Mouse (Mus musculus): Measurements from ENCODE around the gene Sumf1. TPM values are rescaled to one million over a fixed set of nuclear protein-coding genes. Genes with fewer than 3 reads are reported as not detected.

Sumf1 gene
- polyA plus RNA-seq, 1 experiment from 2014 or later = 28.4 TPM

- DNase-seq (no peak), ATAC-seq (ENCODE audit: insufficient read depth) (no peak)
- H3K36me3 ChIP-seq (ENCODE audit: insufficient read depth) = no peaks in the 10 kb centered on the region
- H3K27me3 ChIP-seq (ENCODE audit: insufficient read depth, low read length) = no peaks in the 10 kb centered on the region
- WGBS = 84% methylated on average over 6 of the region's 6 CpGs
- TF ChIP-seq CTCF (IDR thresholded peaks at IDR 0.05; ENCODE audit: low read depth) = no peak
- no peaks in the 10 kb centered on the region for H3K9me3 ChIP-seq (ENCODE audit: low read depth, low read length)
- no peak overlapping the region for H3K27ac ChIP-seq (ENCODE audit: low read depth)
- H3K4me1 ChIP-seq (ENCODE audit: insufficient read depth) = no peaks in the 10 kb centered on the region
- no peak overlapping the region for H3K9ac ChIP-seq
- H3K4me2 ChIP-seq = no peak overlapping the region
- no peak overlapping the region for H3K4me3 ChIP-seq (ENCODE audit: low read depth, low read length)
These were observed 42.1 kb upstream of the Sumf1 start for GRCm38 (mm10) chr6:108227461-108227860.

DNA sequence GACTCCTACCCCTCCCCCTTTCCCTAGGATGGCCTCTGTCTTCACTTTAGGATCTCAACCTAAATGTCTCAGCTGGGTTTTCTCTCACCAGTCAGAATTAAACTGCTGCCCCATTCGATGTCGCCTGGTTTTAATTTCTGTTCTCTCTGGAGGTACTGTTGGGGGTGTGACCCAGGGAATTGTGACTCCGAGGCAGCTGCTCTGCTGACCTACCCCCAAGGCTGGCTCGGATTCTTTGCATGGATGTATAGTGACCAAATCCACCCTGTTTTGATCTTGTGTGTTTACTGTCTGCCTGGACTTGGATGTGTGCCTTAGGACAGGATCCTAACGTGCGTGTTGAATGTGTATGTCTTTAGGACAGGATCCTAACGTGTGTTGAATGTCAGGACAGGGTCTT is 40.8 kb upstream of the Sumf1 start:
- no peaks in the 10 kb centered on the region for H3K27me3 ChIP-seq (ENCODE audit: insufficient read depth, low read length)
- 50% methylated on average over 7 of the region's 7 CpGs for WGBS
- no peak overlapping the region for H3K9ac ChIP-seq
- H3K36me3 ChIP-seq (ENCODE audit: insufficient read depth) = no peaks in the 10 kb centered on the region
- H3K9me3 ChIP-seq (ENCODE audit: low read depth, low read length) = no peaks in the 10 kb centered on the region
- H3K4me1 ChIP-seq (ENCODE audit: insufficient read depth) = no peaks in the 10 kb centered on the region
- no peak overlapping the region for H3K4me2 ChIP-seq
- no peak overlapping the region for H3K27ac ChIP-seq (ENCODE audit: low read depth)
- no peak for TF ChIP-seq CTCF (IDR thresholded peaks at IDR 0.05; ENCODE audit: low read depth)
- H3K4me3 ChIP-seq (ENCODE audit: low read depth, low read length) = no peak overlapping the region
- ATAC-seq (ENCODE audit: insufficient read depth) (no peak), DNase-seq (no peak)

GRCm38 (mm10) chr6:108225027-108225426 is 39.6 kb upstream of the Sumf1 start:
- no peaks in the 10 kb centered on the region for H3K27me3 ChIP-seq (ENCODE audit: insufficient read depth, low read length)
- H3K9me3 ChIP-seq (ENCODE audit: low read depth, low read length) = no peaks in the 10 kb centered on the region
- H3K27ac ChIP-seq (ENCODE audit: low read depth) = no peak overlapping the region
- ATAC-seq (ENCODE audit: insufficient read depth) (no peak), DNase-seq (no peak)
- H3K4me3 ChIP-seq (ENCODE audit: low read depth, low read length) = no peak overlapping the region
- H3K4me2 ChIP-seq = no peak overlapping the region
- WGBS = 78% methylated on average over 2 of the region's 2 CpGs
- no peaks in the 10 kb centered on the region for H3K4me1 ChIP-seq (ENCODE audit: insufficient read depth)
- H3K36me3 ChIP-seq (ENCODE audit: insufficient read depth) = no peaks in the 10 kb centered on the region
- no peak overlapping the region for H3K9ac ChIP-seq
- no peak for TF ChIP-seq CTCF (IDR thresholded peaks at IDR 0.05; ENCODE audit: low read depth)

- Histone ChIP-seq H3K4me2 (no peak overlapping the region), H3K27ac (ENCODE audit: low read depth) (no peak overlapping the region), H3K36me3 (ENCODE audit: insufficient read depth) (no peaks in the 10 kb centered on the region), H3K4me1 (ENCODE audit: insufficient read depth) (no peaks in the 10 kb centered on the region), H3K9ac (no peak overlapping the region), H3K4me3 (ENCODE audit: low read depth, low read length) (no peak overlapping the region), H3K9me3 (ENCODE audit: low read depth, low read length) (no peaks in the 10 kb centered on the region), H3K27me3 (ENCODE audit: insufficient read depth, low read length) (no peaks in the 10 kb centered on the region)
- WGBS = 92% methylated on average over 4 of the region's 4 CpGs
- no peak for TF ChIP-seq CTCF (IDR thresholded peaks at IDR 0.05; ENCODE audit: low read depth)
- DNase-seq (no peak), ATAC-seq (ENCODE audit: insufficient read depth) (no peak)
These were observed 39.0 kb upstream of the Sumf1 start for GRCm38 (mm10) chr6:108224361-108224760.

DNA sequence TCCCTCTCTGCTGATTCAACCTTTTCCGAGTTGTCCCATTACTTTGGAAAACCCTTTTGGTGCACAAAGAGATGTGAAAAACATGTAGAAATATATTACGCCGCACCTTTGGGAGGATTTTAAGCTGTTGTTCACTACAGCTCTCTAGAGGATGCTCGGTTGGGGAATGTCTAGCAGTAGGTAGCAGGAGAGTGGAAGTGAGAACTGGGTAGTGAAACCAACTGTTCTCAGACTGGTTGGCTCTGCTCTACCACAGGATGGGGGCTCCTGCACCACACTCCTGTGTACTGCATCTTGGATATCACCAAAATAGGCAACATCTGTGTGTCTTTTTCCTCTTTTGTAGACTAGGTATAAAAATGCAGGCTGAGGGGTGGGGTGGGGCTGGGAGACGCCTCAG is 37.5 kb upstream of the Sumf1 start:
- H3K9ac ChIP-seq = no peak overlapping the region
- H3K9me3 ChIP-seq (ENCODE audit: low read depth, low read length) = no peaks in the 10 kb centered on the region
- H3K27ac ChIP-seq (ENCODE audit: low read depth) = no peak overlapping the region
- H3K36me3 ChIP-seq (ENCODE audit: insufficient read depth) = no peaks in the 10 kb centered on the region
- no peak overlapping the region for H3K4me2 ChIP-seq
- TF ChIP-seq CTCF (IDR thresholded peaks at IDR 0.05; ENCODE audit: low read depth) = no peak
- H3K4me3 ChIP-seq (ENCODE audit: low read depth, low read length) = no peak overlapping the region
- no peaks in the 10 kb centered on the region for H3K27me3 ChIP-seq (ENCODE audit: insufficient read depth, low read length)
- H3K4me1 ChIP-seq (ENCODE audit: insufficient read depth) = no peaks in the 10 kb centered on the region
- 80% methylated on average over 5 of the region's 5 CpGs for WGBS
- no peak for ATAC-seq (ENCODE audit: insufficient read depth)
- no peak for DNase-seq

DNA sequence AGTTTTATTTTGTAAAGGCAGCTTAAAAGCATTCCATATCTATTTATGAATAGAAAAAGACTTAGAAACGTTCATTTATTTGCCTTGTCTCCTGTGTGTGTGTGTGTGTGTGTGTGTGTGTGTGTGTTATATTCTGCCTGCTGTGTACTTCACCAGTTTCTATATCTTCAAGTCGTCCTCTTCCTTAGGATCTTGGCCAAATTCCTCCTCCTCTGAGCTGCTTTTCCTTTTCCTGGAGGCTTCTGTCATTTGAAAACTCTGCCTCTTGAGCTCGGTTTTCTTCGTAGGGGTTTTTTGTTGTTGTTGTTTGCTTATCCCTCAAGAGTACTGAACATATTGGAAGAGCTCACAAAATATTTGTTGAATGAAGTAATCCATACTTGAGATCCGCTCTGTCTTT is 37.1 kb upstream of the Sumf1 start:
- Histone ChIP-seq H3K9me3 (ENCODE audit: low read depth, low read length) (no peaks in the 10 kb centered on the region), H3K4me3 (ENCODE audit: low read depth, low read length) (no peak overlapping the region), H3K36me3 (ENCODE audit: insufficient read depth) (no peaks in the 10 kb centered on the region), H3K27ac (ENCODE audit: low read depth) (no peak overlapping the region), H3K4me1 (ENCODE audit: insufficient read depth) (no peaks in the 10 kb centered on the region), H3K4me2 (no peak overlapping the region), H3K9ac (no peak overlapping the region), H3K27me3 (ENCODE audit: insufficient read depth, low read length) (no peaks in the 10 kb centered on the region)
- 38% methylated on average over 5 of the region's 5 CpGs for WGBS
- DNase-seq = no peak
- no peak for TF ChIP-seq CTCF (IDR thresholded peaks at IDR 0.05; ENCODE audit: low read depth)
- ATAC-seq (ENCODE audit: insufficient read depth) = no peak

DNA sequence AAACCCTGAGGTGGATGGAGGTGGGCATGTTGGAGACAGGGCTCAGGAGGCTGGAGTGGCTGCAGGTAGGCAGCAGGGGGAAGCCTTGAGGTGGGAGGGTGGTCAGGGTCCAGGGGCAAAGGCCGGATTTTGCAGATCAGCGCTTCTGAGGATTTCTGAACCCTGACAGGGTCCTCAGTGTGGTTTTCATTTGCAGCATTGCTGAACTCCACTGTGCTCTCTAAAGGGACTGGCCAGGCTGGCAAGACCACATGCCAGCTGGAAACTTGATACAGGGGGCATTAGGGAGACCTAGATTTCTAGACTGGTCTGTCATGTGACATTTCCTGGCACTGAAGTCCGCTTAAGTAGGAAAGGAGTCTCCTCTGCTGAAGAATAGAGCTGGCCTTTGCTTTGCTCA is 32.6 kb upstream of the Sumf1 start:
- no peak for DNase-seq

GRCm38 (mm10) chr6:108216832-108217231 is 31.4 kb upstream of the Sumf1 start:
- H3K36me3 ChIP-seq (ENCODE audit: insufficient read depth) = no peaks in the 10 kb centered on the region
- no peaks in the 10 kb centered on the region for H3K27me3 ChIP-seq (ENCODE audit: insufficient read depth, low read length)
- no peak overlapping the region for H3K4me3 ChIP-seq (ENCODE audit: low read depth, low read length)
- H3K9me3 ChIP-seq (ENCODE audit: low read depth, low read length) = no peaks in the 10 kb centered on the region
- H3K4me2 ChIP-seq = no peak overlapping the region
- 86% methylated on average over 8 of the region's 8 CpGs for WGBS
- ATAC-seq (ENCODE audit: insufficient read depth) = no peak
- H3K9ac ChIP-seq = no peak overlapping the region
- no peak for TF ChIP-seq CTCF (IDR thresholded peaks at IDR 0.05; ENCODE audit: low read depth)
- H3K27ac ChIP-seq (ENCODE audit: low read depth) = no peak overlapping the region
- peaks cover 8% of the 10 kb centered on the region; the same call in 1 of the 2 replicates for H3K4me1 ChIP-seq (ENCODE audit: insufficient read depth)
- no peak for DNase-seq

More for the DNA sequence above, 32.6 kb upstream of the Sumf1 start:
- WGBS = 74% methylated on average over 3 of the region's 3 CpGs
- H3K9ac ChIP-seq = no peak overlapping the region
- no peak overlapping the region for H3K27ac ChIP-seq (ENCODE audit: low read depth)
- H3K9me3 ChIP-seq (ENCODE audit: low read depth, low read length) = no peaks in the 10 kb centered on the region
- no peaks in the 10 kb centered on the region for H3K27me3 ChIP-seq (ENCODE audit: insufficient read depth, low read length)
- H3K4me3 ChIP-seq (ENCODE audit: low read depth, low read length) = no peak overlapping the region
- H3K4me1 ChIP-seq (ENCODE audit: insufficient read depth) = peaks cover 7% of the 10 kb centered on the region; the same call in 1 of the 2 replicates
- ATAC-seq (ENCODE audit: insufficient read depth) = no peak
- H3K4me2 ChIP-seq = no peak overlapping the region
- no peaks in the 10 kb centered on the region for H3K36me3 ChIP-seq (ENCODE audit: insufficient read depth)
- no peak for TF ChIP-seq CTCF (IDR thresholded peaks at IDR 0.05; ENCODE audit: low read depth)
